Mouse (Mus musculus) erythroblast, embryonic 14.5 days (primary cell): ENCODE results near the gene Tshz2.

ENCODE experiments used
- GATA1 ChIP-seq: IDR thresholded peaks from 2 replicates; pipeline ENCODE4 v1.6.1; 2012; ENCODE audit warnings: low read length, inconsistent platforms, mixed read lengths
- TAL1 ChIP-seq: IDR thresholded peaks from 3 replicates; pipeline ENCODE4 v1.6.1; 2012; ENCODE audit warnings: low read length, inconsistent platforms, mixed read lengths

DNA sequence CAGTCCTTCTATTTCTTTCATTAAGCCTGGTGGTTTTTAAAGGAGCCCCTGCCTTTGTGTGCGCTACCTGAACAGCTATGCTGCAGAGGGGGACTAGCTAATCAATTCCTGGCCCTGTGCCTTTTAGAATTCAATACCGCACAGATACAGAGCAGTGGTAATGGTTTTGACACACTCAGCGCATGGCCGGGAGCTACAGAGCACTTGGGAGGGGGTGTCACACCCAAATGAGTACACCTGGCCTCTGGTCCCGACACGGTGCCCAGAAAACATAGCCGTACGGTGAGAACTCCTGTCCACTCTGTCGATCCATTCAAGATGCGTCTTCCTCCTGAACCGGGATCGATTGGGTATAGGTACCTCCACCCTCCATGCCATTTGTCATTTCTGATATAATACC, 193.1 kb downstream of the Tshz2 start:
- TF ChIP-seq TAL1 (no peak), GATA1 (no peak)
